Mouse (Mus musculus): ENCODE results near the gene Gm45140.

- no peak for TF ChIP-seq GATA1 (IDR thresholded peaks at IDR 0.05; ENCODE audit: low read length)
- TF ChIP-seq TAL1 (IDR thresholded peaks at IDR 0.05; ENCODE audit: low read length), result no peak
These were observed 95.7 kb downstream of the Gm45140 start for GRCm38 (mm10) chr6:87739898-87740297.
